34 mouse cellular contexts compared by ENCODE assay signal in genomic region chr11:106260826-106261450, GRCm38 (mm10). TPM values are rescaled to one million over a fixed set of nuclear protein-coding genes. Genes with fewer than 3 reads are reported as not detected.
A peak's percentile ranks its signal among the peaks of the same experiment; 100 is the strongest.
DNase-seq lines count a peak whose midpoint lies in the region; ATAC-seq and TF ChIP-seq lines count a peak whose summit lies in the region.
"Had no signal": no experiment of that assay in that cellular context is flagged by ENCODE, and none has a peak within 500 bp of the region (broad histone marks: within the 10 kb centered on the region; RNA-seq: fewer than 3 reads in every experiment).

No protein-coding gene starts in this region.

- intact Hi-C loops in gastrocnemius, postnatal 14 days (cut with DNase I; ENCODE audit: low total_unique reads) = no loop called here
- intact Hi-C loops in left cerebral cortex, postnatal 25 days (cut with DNase I) = no loop called here

- in situ Hi-C loops in CH12.LX (cut with MboI; ENCODE audit: low pct_ligation_motif_present, low pct_unique_long_range_greater_than_20kb, low sequenced_read_pairs) = no loop called here

- no peaks in the 10 kb centered on the region for H3K27me3 ChIP-seq in lung, postnatal 0 days (replicated peaks; ENCODE audit: insufficient read depth, low read length)
- H3K27me3 ChIP-seq in CH12.LX (replicated peaks) = no peaks in the 10 kb centered on the region
- no peaks in the 10 kb centered on the region for H3K27me3 ChIP-seq in MEL (ENCODE audit: control insufficient read depth in 1 of 2, insufficient read depth in 2 of 2, low read length in 2 of 2)
- H3K27me3 ChIP-seq: embryonic facial prominence, embryonic 13.5 days; forebrain, embryonic 12.5 days; forebrain, embryonic 15.5 days; heart, embryonic 12.5 days; heart, embryonic 15.5 days; Patski had no signal

- no peak for TF ChIP-seq CTCF in lung, postnatal 0 days (IDR thresholded peaks at IDR 0.05)
- TF ChIP-seq CTCF in CH12.LX (conservative IDR thresholded peaks at IDR 0.05 in 1 of 2, IDR thresholded peaks at IDR 0.05 in 1 of 2; ENCODE audit: low read depth in 2 of 2, low read length in 2 of 2) = no peak
- no peak for TF ChIP-seq CTCF in MEL (IDR thresholded peaks at IDR 0.05 in 2 of 3, conservative IDR thresholded peaks at IDR 0.05 in 1 of 3; ENCODE audit: control insufficient read depth in 1 of 3, insufficient read depth in 1 of 3, low read depth in 2 of 3, low read length in 3 of 3, poor library complexity in 1 of 3, severe bottlenecking in 1 of 3)

- dilution Hi-C loops in CH12.LX (cut with MboI; ENCODE audit: extremely low pct_ligation_motif_present, extremely low pct_unique_long_range_greater_than_20kb, low sequenced_read_pairs) = no loop called here

- H3K79me2 ChIP-seq in CH12.LX (replicated peaks; ENCODE audit: control insufficient read depth, extremely low read depth, insufficient read depth, poor library complexity, severe bottlenecking) (peaks cover 39% of the 10 kb centered on the region), MEL (ENCODE audit: control insufficient read depth, insufficient read depth, low read length, poor library complexity) (peaks cover 31% of the 10 kb centered on the region)

- no peak overlapping the region for H3K27ac ChIP-seq in lung, postnatal 0 days (ENCODE audit: low read length)
- H3K27ac ChIP-seq in CH12.LX (ENCODE audit: insufficient read depth, low read depth) (no peak overlapping the region), MEL (ENCODE audit: control insufficient read depth, low read depth, low read length) (no peak overlapping the region)
- H3K27ac ChIP-seq: embryonic facial prominence, embryonic 10.5 days; embryonic facial prominence, embryonic 13.5 days; forebrain, embryonic 12.5 days; forebrain, embryonic 15.5 days; heart, embryonic 15.5 days; hindbrain, embryonic 14.5 days; hindbrain, postnatal 0 days had no signal

- no peak for TF ChIP-seq POLR2A in CH12.LX (IDR thresholded peaks at IDR 0.05; ENCODE audit: low read depth, low read length)
- TF ChIP-seq POLR2A in MEL (IDR thresholded peaks at IDR 0.05; ENCODE audit: control insufficient read depth in 1 of 2, insufficient read depth in 1 of 2, low read depth in 1 of 2, low read length in 2 of 2, poor library complexity in 1 of 2) = peak in 1 of 2 experiments; percentile 23; a peak in 1 of 4 replicates

- H3K4me2 ChIP-seq in lung, postnatal 0 days (replicated peaks; ENCODE audit: low read depth, low read length) = no peak overlapping the region
- H3K4me2 ChIP-seq in CH12.LX (ENCODE audit: insufficient read depth, low read depth, poor library complexity, severe bottlenecking) = no peak overlapping the region
- H3K4me2 ChIP-seq: embryonic facial prominence, embryonic 13.5 days; forebrain, embryonic 12.5 days; forebrain, embryonic 15.5 days; heart, embryonic 12.5 days; heart, embryonic 15.5 days; hindbrain, embryonic 14.5 days had no signal

- TF ChIP-seq RAD21 in CH12.LX (IDR thresholded peaks at IDR 0.05; ENCODE audit: low read depth, low read length) = no peak
- no peak for TF ChIP-seq RAD21 in MEL (IDR thresholded peaks at IDR 0.05; ENCODE audit: low read depth, low read length)

- peak; percentile 3 for DNase-seq in gastrocnemius, postnatal 25 days
- DNase-seq in gastrocnemius, postnatal 14 days = no peak
- peak; percentile 47 for DNase-seq in lung, postnatal 0 days (ENCODE audit: low spot score)
- DNase-seq in lung, postnatal 25 days (ENCODE audit: low spot score) = no peak
- DNase-seq in CH12.LX (ENCODE audit: extremely low read depth) = no peak
- no peak for DNase-seq in MEL (ENCODE audit: low read depth, low spot score)
- no peak for DNase-seq in left cerebral cortex, postnatal 25 days (ENCODE audit: low spot score in 2 of 2)
- DNase-seq: adrenal gland, postnatal 10 days; adrenal gland, postnatal 36 days; cerebellum, postnatal 36 days; embryo, embryonic 11 days; heart, adult 18-20 months; heart, postnatal 14 days; heart, postnatal 4 days had no signal

- peaks cover 5% of the 10 kb centered on the region; the same call in 1 of the 2 replicates for H3K4me1 ChIP-seq in lung, postnatal 0 days (ENCODE audit: insufficient read depth, low read depth, low read length)
- H3K4me1 ChIP-seq in CH12.LX (ENCODE audit: control insufficient read depth in 1 of 2, insufficient read depth in 2 of 2) (peaks cover 3 to 21% of the 10 kb centered on the region in 2 experiments; a peak in 3 of 4 replicates), MEL (ENCODE audit: control insufficient read depth in 1 of 2, insufficient read depth in 2 of 2, low read length in 2 of 2) (peaks cover 0 to 10% of the 10 kb centered on the region in 2 experiments; a peak in 3 of 4 replicates)

- no peak overlapping the region for H3K9ac ChIP-seq in lung, postnatal 0 days (replicated peaks; ENCODE audit: low read depth)
- H3K9ac ChIP-seq in CH12.LX (ENCODE audit: insufficient read depth, low read depth) = no peak overlapping the region
- no peak overlapping the region for H3K9ac ChIP-seq in MEL (ENCODE audit: control insufficient read depth, low read depth, low read length, poor library complexity, severe bottlenecking)
- H3K9ac ChIP-seq: embryonic facial prominence, embryonic 13.5 days; forebrain, embryonic 12.5 days; forebrain, embryonic 15.5 days; heart, embryonic 12.5 days; heart, embryonic 15.5 days; hindbrain, embryonic 14.5 days had no signal

- no peak for TF ChIP-seq EP300 in lung, postnatal 0 days (IDR thresholded peaks at IDR 0.05)
- no peak for TF ChIP-seq EP300 in CH12.LX (IDR thresholded peaks at IDR 0.05; ENCODE audit: low read length)
- no peak for TF ChIP-seq EP300 in MEL (IDR thresholded peaks at IDR 0.05; ENCODE audit: low read depth in 1 of 2, low read length in 2 of 2)

- WGBS in lung, postnatal 0 days = 70% methylated on average over 14 of the region's 14 CpGs

- peak; percentile 13; the same call in 1 of the 2 replicates for ATAC-seq in lung, postnatal 0 days
- ATAC-seq: CD4-positive, CD25-positive, alpha-beta regulatory T cell, adult 4 months; forebrain, embryonic 15.5 days; hindbrain, postnatal 0 days; inflammation-experienced regulatory T-cells, adult 6 months; intestine, embryonic 16.5 days; Patski had no signal

- peaks cover 38% of the 10 kb centered on the region for H3K36me3 ChIP-seq in lung, postnatal 0 days (ENCODE audit: insufficient read depth, low read length)
- H3K36me3 ChIP-seq in CH12.LX (replicated peaks in 1 of 2; ENCODE audit: control insufficient read depth in 1 of 2, insufficient read depth in 1 of 2, low read length in 1 of 2) = peaks cover 73 to 83% of the 10 kb centered on the region in 2 experiments
- H3K36me3 ChIP-seq in MEL (ENCODE audit: control insufficient read depth in 1 of 2, insufficient read depth in 2 of 2, low read length in 2 of 2) = peaks cover 12 to 33% of the 10 kb centered on the region in 2 experiments

- H3K4me3 ChIP-seq in lung, postnatal 0 days (ENCODE audit: low read depth, low read length) = no peak overlapping the region
- no peak overlapping the region for H3K4me3 ChIP-seq in CH12.LX (replicated peaks in 1 of 3; ENCODE audit: low read depth in 2 of 3, low read length in 2 of 3, poor library complexity in 1 of 3)
- H3K4me3 ChIP-seq in MEL (ENCODE audit: control insufficient read depth in 1 of 2, insufficient read depth in 1 of 2, low read depth in 2 of 2, low read length in 2 of 2) = no peak overlapping the region
- H3K4me3 ChIP-seq: embryonic facial prominence, embryonic 10.5 days; embryonic facial prominence, embryonic 13.5 days; erythroblast, embryonic 14.5 days; forebrain, embryonic 12.5 days; forebrain, embryonic 15.5 days; heart, embryonic 12.5 days; heart, embryonic 15.5 days had no signal

- H3K9me3 ChIP-seq in lung, postnatal 0 days (ENCODE audit: low read length) = no peaks in the 10 kb centered on the region
- no peaks in the 10 kb centered on the region for H3K9me3 ChIP-seq in CH12.LX (replicated peaks; ENCODE audit: low read length)
- no peaks in the 10 kb centered on the region for H3K9me3 ChIP-seq in MEL (replicated peaks; ENCODE audit: insufficient read depth, low read length)
- H3K9me3 ChIP-seq: embryonic facial prominence, embryonic 10.5 days; embryonic facial prominence, embryonic 13.5 days; forebrain, embryonic 12.5 days; forebrain, embryonic 15.5 days; heart, embryonic 12.5 days; heart, embryonic 15.5 days had no signal

RNA-seq across cellular contexts. Expression of gene Psmc5, which starts 5.0 kb away (rescaled TPM):
- total RNA-seq in gastrocnemius, postnatal 25 days (2021) = 100 to 1,000 TPM; 126 to 130 TPM
- 100 to 1,000 TPM; 133 to 137 TPM for total RNA-seq in gastrocnemius, postnatal 14 days (2021)
- polyA plus RNA-seq in lung, postnatal 0 days (2015; fragmentation: Nextera tagmentation; extraction: Ambion mirVana) = 150 and 153 TPM in 2 replicates
- total RNA-seq in CH12.LX (2012; rRNA removed) (250 and 344 TPM in 2 replicates), CH12.LX (2014; rRNA removed) (139 and 151 TPM in 2 replicates), MEL (2012; rRNA removed) (426 and 451 TPM in 2 replicates)
- polyA plus RNA-seq in CH12.LX (2012; ENCODE audit: insufficient read length, low read depth) (344 and 352 TPM in 2 replicates), MEL (2012; ENCODE audit: insufficient read depth in 1 of 2, insufficient read length in 2 of 2, low read depth in 1 of 2, low replicate concordance in 2 of 2, missing spikeins in 1 of 2) (100 to 1,000 TPM; 112 to 290 TPM)
- 100 to 1,000 TPM; 177 to 191 TPM for total RNA-seq in left cerebral cortex, postnatal 25 days (2021)

RNA-seq across cellular contexts. Expression of gene Ftsj3, which starts 5.1 kb away (rescaled TPM):
- total RNA-seq in gastrocnemius, postnatal 25 days (2021) = 10 to 100 TPM; 19.4 to 21.9 TPM
- total RNA-seq in gastrocnemius, postnatal 14 days (2021) = 10 to 100 TPM; 22.0 to 25.0 TPM
- 18.7 and 19.0 TPM in 2 replicates for polyA plus RNA-seq in lung, postnatal 0 days (2015; fragmentation: Nextera tagmentation; extraction: Ambion mirVana)
- total RNA-seq in CH12.LX (2012; rRNA removed) (178 and 269 TPM in 2 replicates), CH12.LX (2014; rRNA removed) (215 and 223 TPM in 2 replicates), MEL (2012; rRNA removed) (268 and 308 TPM in 2 replicates)
- polyA plus RNA-seq in CH12.LX (2012; ENCODE audit: insufficient read length, low read depth) (298 and 354 TPM in 2 replicates), MEL (2012; ENCODE audit: insufficient read depth in 1 of 2, insufficient read length in 2 of 2, low read depth in 1 of 2, low replicate concordance in 2 of 2, missing spikeins in 1 of 2) (100 to 1,000 TPM in 1 of 2 experiments, not detected in 1; 205 TPM)
- 10 to 100 TPM; 28.6 to 29.3 TPM for total RNA-seq in left cerebral cortex, postnatal 25 days (2021)

RNA-seq across cellular contexts. Expression of gene Smarcd2, which starts 11.8 kb away (rescaled TPM):
- 10 to 100 TPM; 10.3 to 16.6 TPM for total RNA-seq in gastrocnemius, postnatal 25 days (2021)
- total RNA-seq in gastrocnemius, postnatal 14 days (2021) = 10 to 100 TPM; 20.3 to 22.6 TPM
- polyA plus RNA-seq in lung, postnatal 0 days (2015; fragmentation: Nextera tagmentation; extraction: Ambion mirVana) = 46.9 and 55.5 TPM in 2 replicates
- total RNA-seq in CH12.LX (2012; rRNA removed) (89.4 and 94.3 TPM in 2 replicates), CH12.LX (2014; rRNA removed) (105 and 110 TPM in 2 replicates), MEL (2012; rRNA removed) (116 and 131 TPM in 2 replicates)
- polyA plus RNA-seq in CH12.LX (2012; ENCODE audit: insufficient read length, low read depth) (103 and 116 TPM in 2 replicates), MEL (2012; ENCODE audit: insufficient read depth in 1 of 2, insufficient read length in 2 of 2, low read depth in 1 of 2, low replicate concordance in 2 of 2, missing spikeins in 1 of 2) (100 to 1,000 TPM in 1 of 2 experiments, not detected in 1; 123 TPM)
- 10 to 100 TPM; 13.2 to 15.8 TPM for total RNA-seq in left cerebral cortex, postnatal 25 days (2021)

RNA-seq across cellular contexts. Expression of gene Tcam1, which starts 15.5 kb away (rescaled TPM):
- under 1 TPM in 1 of 2 experiments, not detected in 1; 0.08 TPM for total RNA-seq in gastrocnemius, postnatal 25 days (2021)
- under 1 TPM; 0.07 to 0.12 TPM for total RNA-seq in gastrocnemius, postnatal 14 days (2021)
- 0.06 and 0.07 TPM in 2 replicates for polyA plus RNA-seq in lung, postnatal 0 days (2015; fragmentation: Nextera tagmentation; extraction: Ambion mirVana)
- total RNA-seq in CH12.LX (2012; rRNA removed) (4.2 and 5.9 TPM in 2 replicates), CH12.LX (2014; rRNA removed) (0.68 and 0.82 TPM in 2 replicates), MEL (2012; rRNA removed) (4.3 and 4.6 TPM in 2 replicates)
- polyA plus RNA-seq in CH12.LX (2012; ENCODE audit: insufficient read length, low read depth) (0.64 and 0.99 TPM in 2 replicates), MEL (2012; ENCODE audit: insufficient read depth in 1 of 2, insufficient read length in 2 of 2, low read depth in 1 of 2, low replicate concordance in 2 of 2, missing spikeins in 1 of 2) (1 to 10 TPM in 1 of 2 experiments, not detected in 1; 8.9 TPM)
- total RNA-seq in left cerebral cortex, postnatal 25 days (2021) = under 1 TPM; 0.18 to 0.34 TPM
- total RNA-seq: heart, adult 18-20 months; heart, postnatal 4 days had no signal
- polyA plus RNA-seq: erythroblast, embryonic 14.5 days; heart, embryonic 15.5 days had no signal

RNA-seq across cellular contexts. Expression of gene Gh, which starts 40.7 kb away (rescaled TPM):
- total RNA-seq in gastrocnemius, postnatal 25 days (2021) = not detected
- not detected for total RNA-seq in gastrocnemius, postnatal 14 days (2021)
- not detected in 2 replicates for polyA plus RNA-seq in lung, postnatal 0 days (2015; fragmentation: Nextera tagmentation; extraction: Ambion mirVana)
- 0.38 and 0.46 TPM in 2 replicates for total RNA-seq in CH12.LX (2012; rRNA removed)
- total RNA-seq in CH12.LX (2014; rRNA removed) = 0.31 and 0.68 TPM in 2 replicates
- 0.76 and 1.0 TPM in 2 replicates for polyA plus RNA-seq in CH12.LX (2012; ENCODE audit: insufficient read length, low read depth)
- not detected in 2 replicates for total RNA-seq in MEL (2012; rRNA removed)
- polyA plus RNA-seq in MEL (2012; ENCODE audit: insufficient read depth in 1 of 2, insufficient read length in 2 of 2, low read depth in 1 of 2, low replicate concordance in 2 of 2, missing spikeins in 1 of 2) = under 1 TPM in 1 of 2 experiments, not detected in 1; 0.08 TPM
- total RNA-seq in left cerebral cortex, postnatal 25 days (2021) = not detected
- total RNA-seq: adrenal gland, adult 18-20 months; adrenal gland, postnatal 10 days; adrenal gland, postnatal 36 days; ES-E14; gastrocnemius, adult 8-10 months; gastrocnemius, postnatal 4 days; heart, adult 18-20 months; heart, postnatal 14 days; heart, postnatal 4 days; hindbrain, postnatal 0 days had no signal
- polyA plus RNA-seq: C2C12; CD4-positive, CD25-positive, alpha-beta regulatory T cell, adult 4 months; cortical plate, adult 2 months; embryonic facial prominence, embryonic 10.5 days; embryonic facial prominence, embryonic 13.5 days; erythroblast, embryonic 14.5 days; forebrain, embryonic 12.5 days; forebrain, embryonic 15.5 days; heart, embryonic 12.5 days; heart, embryonic 15.5 days; hindbrain, embryonic 11.5 days; hindbrain, embryonic 14.5 days; hindbrain, postnatal 0 days; inflammation-experienced regulatory T-cells, adult 6 months; intestine, embryonic 16.5 days; Patski had no signal

Comparison
In these comparisons a context has a peak if more than half of its experiments do, and no peak if none do; other contexts are left out.
1. DNase-seq: peak in gastrocnemius, postnatal 25 days (single experiment) and lung, postnatal 0 days (single experiment); none in gastrocnemius, postnatal 14 days (single experiment), lung, postnatal 25 days (single experiment), CH12.LX (single experiment), MEL (single experiment) and left cerebral cortex, postnatal 25 days (0 of 2).